Mouse (Mus musculus): ENCODE results near the gene Bpifb5. TPM values are rescaled to one million over a fixed set of nuclear protein-coding genes. Genes with fewer than 3 reads are reported as not detected.
A peak's percentile ranks its signal among the peaks of the same experiment; 100 is the strongest.
"Not testable (repeated sequence)": the region's sequence is repeated elsewhere in the genome, so short reads cannot be mapped to it uniquely, and the experiment has no call there.

The Bpifb5 gene
- total RNA-seq, 1 experiment from 2014 or later, result not detected

GRCm38 (mm10) chr2:154227830-154228229 is 4.3 kb downstream of the Bpifb5 start:
- ATAC-seq (replicated peaks; ENCODE audit: low read depth, poor library complexity, severe bottlenecking), result no peak

- ATAC-seq (replicated peaks; ENCODE audit: low read depth, poor library complexity, severe bottlenecking), result no peak
Observed at GRCm38 (mm10) chr2:154233426-154233825, 9.9 kb downstream of the Bpifb5 start.

GRCm38 (mm10) chr2:154240771-154241170 is 17.2 kb downstream of the Bpifb5 start:
- ATAC-seq (replicated peaks; ENCODE audit: low read depth, poor library complexity, severe bottlenecking), result no peak

- not testable (repeated sequence) for ATAC-seq (replicated peaks; ENCODE audit: low read depth, poor library complexity, severe bottlenecking)
Observed at GRCm38 (mm10) chr2:154242726-154243125, 19.2 kb downstream of the Bpifb5 start.

GRCm38 (mm10) chr2:154243356-154244036 is 20.0 kb downstream of the Bpifb5 start:
- no peak for ATAC-seq (replicated peaks; ENCODE audit: low read depth, poor library complexity, severe bottlenecking)

- no peak for ATAC-seq (replicated peaks; ENCODE audit: low read depth, poor library complexity, severe bottlenecking)
Observed at GRCm38 (mm10) chr2:154245322-154245721, 21.8 kb downstream of the Bpifb5 start.

- ATAC-seq (replicated peaks; ENCODE audit: low read depth, poor library complexity, severe bottlenecking), result not testable (repeated sequence)
Observed at GRCm38 (mm10) chr2:154255254-154255653, 31.7 kb downstream of the Bpifb5 start.

GRCm38 (mm10) chr2:154255770-154256169 is 32.2 kb downstream of the Bpifb5 start:
- ATAC-seq (replicated peaks; ENCODE audit: low read depth, poor library complexity, severe bottlenecking), result no peak

GRCm38 (mm10) chr2:154257554-154257953 is 34.0 kb downstream of the Bpifb5 start, which contains the start of gene Bpifb9a:
Gene Bpifb9a, plus strand, starts transcription at chr2:154257854.
- not testable (repeated sequence) for ATAC-seq (replicated peaks; ENCODE audit: low read depth, poor library complexity, severe bottlenecking)

GRCm38 (mm10) chr2:154264397-154264796 is 40.9 kb downstream of the Bpifb5 start:
- peak; percentile 77 for ATAC-seq (replicated peaks; ENCODE audit: low read depth, poor library complexity, severe bottlenecking)

Other genes starting within 250 kb of the Bpifb5 start
- not detected in 2 replicates for gene Bpifa6, start 248.8 kb upstream of the Bpifb5 start, total RNA-seq (2017)
- not detected in 2 replicates for gene Bpifa2, start 215.5 kb upstream of the Bpifb5 start, total RNA-seq (2017)
- not detected in 2 replicates for gene Bpifa3, start 93.4 kb upstream of the Bpifb5 start, total RNA-seq (2017)
- not detected in 2 replicates for gene Bpifa1, start 80.9 kb upstream of the Bpifb5 start, total RNA-seq (2017)
- gene Bpifa5, start 61.1 kb upstream of the Bpifb5 start, total RNA-seq (2017), result not detected in 2 replicates
- gene Bpifb1, start 32.9 kb upstream of the Bpifb5 start, total RNA-seq (2017), result not detected in 2 replicates
- not detected in 2 replicates for gene Bpifb9a, start 34.1 kb downstream of the Bpifb5 start, total RNA-seq (2017)
- gene Bpifb9b, start 83.5 kb downstream of the Bpifb5 start, total RNA-seq (2017), result not detected in 2 replicates
- gene Cdk5rap1, start 149.3 kb downstream of the Bpifb5 start, total RNA-seq (2017), result 16.8 and 17.7 TPM in 2 replicates
- gene Snta1, start 184.4 kb downstream of the Bpifb5 start, total RNA-seq (2017), result not detected in 2 replicates
- 16.2 and 23.8 TPM in 2 replicates for gene Cbfa2t2, start 212.7 kb downstream of the Bpifb5 start, total RNA-seq (2017)